Mouse (Mus musculus) intestine, postnatal 0 days (tissue): ENCODE measurements around the gene Mcpt9. TPM values are rescaled to one million over a fixed set of nuclear protein-coding genes. Genes with fewer than 3 reads are reported as not detected.
"Not testable (repeated sequence)": the region's sequence is repeated elsewhere in the genome, so short reads cannot be mapped to it uniquely, and the experiment has no call there.

Experiments used
- ATAC-seq: fragments of 200-750 bp; cut with Nextera tagmentation; 2 replicates; pipeline ENCODE4 v1.8.0; 2017; ENCODE audit warnings: mild to moderate bottlenecking, moderate TSS enrichment, moderate library complexity
- H3K27ac ChIP-seq: fragments of 300-500 bp; sonication (generic); 2 replicates; pipeline ENCODE4 v1.5.1; 2014; ENCODE audit warnings: mild to moderate bottlenecking, low read depth, low read length, moderate library complexity
- H3K27me3 ChIP-seq: fragments of 300-500 bp; sonication (generic); replicated peaks from 2 replicates; pipeline ENCODE4 v1.6.1; 2014; ENCODE audit warnings: low read length, mixed read lengths; ENCODE audit not compliant: control insufficient read depth, insufficient read depth
- H3K36me3 ChIP-seq: fragments of 300-500 bp; sonication (generic); 2 replicates; pipeline ENCODE4 v1.6.1; 2014; ENCODE audit warnings: mild to moderate bottlenecking, moderate library complexity; ENCODE audit not compliant: control insufficient read depth, insufficient read depth
- H3K4me1 ChIP-seq: fragments of 300-500 bp; sonication (generic); replicated peaks from 2 replicates; pipeline ENCODE4 v1.6.1; 2014; ENCODE audit warnings: antibody characterized with exemption, low read length, mixed read lengths; ENCODE audit not compliant: control insufficient read depth, insufficient read depth
- H3K4me2 ChIP-seq: fragments of 300-500 bp; sonication (generic); replicated peaks from 2 replicates; pipeline ENCODE4 v1.6.1; 2014; ENCODE audit warnings: low read depth, mild to moderate bottlenecking, moderate library complexity
- H3K4me3 ChIP-seq: fragments of 300-500 bp; sonication (generic); 2 replicates; pipeline ENCODE4 v1.5.1; 2014; ENCODE audit warnings: low read depth, low read length
- H3K9ac ChIP-seq: fragments of 300-500 bp; sonication (generic); 2 replicates; pipeline ENCODE4 v1.6.1; 2014; ENCODE audit warnings: mild to moderate bottlenecking, low read depth, low read length
- H3K9me3 ChIP-seq: fragments of 300-500 bp; sonication (generic); 2 replicates; pipeline ENCODE4 v1.6.1; 2016; ENCODE audit warnings: mixed run types; ENCODE audit not compliant: control insufficient read depth
- CTCF ChIP-seq: sonication (generic); IDR thresholded peaks from 2 replicates; pipeline ENCODE4 v1.5.1; 2016; ENCODE audit warnings: low read depth, mild to moderate bottlenecking, control low read depth, antibody characterized with exemption, moderate library complexity
- WGBS: fragments of 180-500 bp; shearing (Covaris S2); extraction: QIAGEN DNeasy Blood & Tissue Kit; methylation state at CpG from one replicate; pipeline ENCODE4 v1.1.7; 2014; 5-methylcytosine and 5-hydroxymethylcytosine counted together
- polyA plus RNA-seq: library from polyadenylated mRNA; unstranded; fragments of >200 nt; fragmentation: Nextera tagmentation; extraction: Ambion mirVana; gene quantifications from 2 replicates; pipeline ENCODE4 v1.2.1, GENCODE M21; 2015

Mcpt9 gene
- not detected in 2 replicates for polyA plus RNA-seq

DNA sequence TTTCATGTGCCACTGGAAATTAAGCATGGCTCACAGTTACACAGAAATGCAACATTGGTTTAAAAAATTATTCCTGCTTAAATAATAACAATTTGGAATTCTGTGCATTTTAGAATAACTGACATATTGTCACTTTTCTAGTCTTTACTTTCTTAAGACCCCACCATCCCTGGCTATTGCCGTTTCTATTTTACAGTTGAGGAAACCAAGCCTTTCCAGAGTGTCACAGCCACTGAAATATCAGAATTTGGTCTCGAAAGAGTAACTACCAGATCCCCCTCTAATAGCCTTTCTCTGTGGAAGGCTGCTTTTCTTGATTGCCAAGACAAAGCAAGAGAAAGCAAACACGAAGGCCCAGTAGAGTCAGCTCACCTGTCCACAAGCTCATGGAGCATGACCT, at the start of gene Mcpt9:
Gene Mcpt9, minus strand, starts transcription at position 101 of the 400 bp plus-strand sequence.
- H3K27ac ChIP-seq, H3K4me3 ChIP-seq, ATAC-seq, H3K4me1 ChIP-seq, H3K27me3 ChIP-seq, H3K36me3 ChIP-seq, H3K9ac ChIP-seq, H3K9me3 ChIP-seq, H3K4me2 ChIP-seq: not testable (repeated sequence)
- WGBS = 77% methylated on average over 2 of the region's 3 CpGs

GRCm38 (mm10) chr14:56062213-56062612, 31.9 kb upstream of the Mcpt9 start, which contains the start of gene Mcpt4:
Mcpt4 (minus strand) TSS chr14:56062313.
- H3K9ac ChIP-seq, H3K27ac ChIP-seq, H3K9me3 ChIP-seq, H3K27me3 ChIP-seq, H3K4me3 ChIP-seq, H3K4me2 ChIP-seq, H3K36me3 ChIP-seq, ATAC-seq, H3K4me1 ChIP-seq: not testable (repeated sequence)
- 63% methylated on average over 3 of the region's 3 CpGs for WGBS

DNA sequence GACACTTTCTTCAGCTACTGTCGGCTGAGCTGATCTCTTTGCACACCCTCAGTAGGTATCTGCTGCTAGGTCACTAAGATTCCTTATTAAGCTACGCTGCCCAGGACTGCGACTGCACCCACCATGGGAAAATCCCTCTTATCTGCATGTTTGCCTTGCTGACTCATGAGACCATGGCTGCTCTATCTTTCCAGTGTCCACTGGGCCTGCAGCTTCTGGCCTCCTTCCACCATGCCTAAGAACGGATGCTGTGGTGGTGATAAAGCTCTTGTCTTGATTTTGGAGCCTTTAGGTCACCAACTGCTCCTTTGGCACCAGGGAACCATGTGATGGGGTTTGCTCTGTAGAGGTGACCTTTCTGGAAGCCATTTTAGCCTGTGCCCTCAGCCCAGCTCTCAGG, 27.4 kb upstream of the Mcpt9 start:
- no peak overlapping the region for H3K4me2 ChIP-seq
- H3K36me3 ChIP-seq = no peaks in the 10 kb centered on the region
- 42% methylated on average over 4 of the region's 4 CpGs for WGBS
- no peaks in the 10 kb centered on the region for H3K27me3 ChIP-seq
- no peak for ATAC-seq
- H3K9me3 ChIP-seq = no peaks in the 10 kb centered on the region
- H3K4me1 ChIP-seq = no peaks in the 10 kb centered on the region
- no peak overlapping the region for H3K4me3 ChIP-seq
- no peak overlapping the region for H3K9ac ChIP-seq
- TF ChIP-seq CTCF = no peak
- no peak overlapping the region for H3K27ac ChIP-seq

- Histone ChIP-seq H3K4me1 (no peaks in the 10 kb centered on the region), H3K4me3 (no peak overlapping the region), H3K27me3 (peaks cover 8% of the 10 kb centered on the region; the same call in 1 of the 2 replicates), H3K9me3 (no peaks in the 10 kb centered on the region), H3K9ac (no peak overlapping the region), H3K4me2 (no peak overlapping the region), H3K36me3 (no peaks in the 10 kb centered on the region), H3K27ac (no peak overlapping the region)
- TF ChIP-seq CTCF = no peak
- ATAC-seq = no peak
- 73% methylated on average over 3 of the region's 3 CpGs for WGBS
These were observed 25.1 kb upstream of the Mcpt9 start for GRCm38 (mm10) chr14:56055408-56055807.

GRCm38 (mm10) chr14:56041792-56042191, 11.5 kb upstream of the Mcpt9 start, which contains the start of gene Mcpt2:
Mcpt2 (plus strand) TSS chr14:56042041.
- H3K36me3 ChIP-seq, H3K9ac ChIP-seq, ATAC-seq, H3K4me1 ChIP-seq, H3K27me3 ChIP-seq, H3K4me2 ChIP-seq, H3K27ac ChIP-seq, H3K9me3 ChIP-seq, H3K4me3 ChIP-seq: not testable (repeated sequence)
- WGBS = 55% methylated on average over 1 of the region's 1 CpGs

- no peak for TF ChIP-seq CTCF
- Histone ChIP-seq H3K36me3 (no peaks in the 10 kb centered on the region), H3K4me1 (no peaks in the 10 kb centered on the region), H3K9ac (no peak overlapping the region), H3K27ac (no peak overlapping the region), H3K9me3 (no peaks in the 10 kb centered on the region), H3K27me3 (no peaks in the 10 kb centered on the region), H3K4me3 (no peak overlapping the region), H3K4me2 (no peak overlapping the region)
- 35% methylated on average over 2 of the region's 2 CpGs for WGBS
- no peak for ATAC-seq
These were observed 4.1 kb upstream of the Mcpt9 start for GRCm38 (mm10) chr14:56034433-56034832.

DNA sequence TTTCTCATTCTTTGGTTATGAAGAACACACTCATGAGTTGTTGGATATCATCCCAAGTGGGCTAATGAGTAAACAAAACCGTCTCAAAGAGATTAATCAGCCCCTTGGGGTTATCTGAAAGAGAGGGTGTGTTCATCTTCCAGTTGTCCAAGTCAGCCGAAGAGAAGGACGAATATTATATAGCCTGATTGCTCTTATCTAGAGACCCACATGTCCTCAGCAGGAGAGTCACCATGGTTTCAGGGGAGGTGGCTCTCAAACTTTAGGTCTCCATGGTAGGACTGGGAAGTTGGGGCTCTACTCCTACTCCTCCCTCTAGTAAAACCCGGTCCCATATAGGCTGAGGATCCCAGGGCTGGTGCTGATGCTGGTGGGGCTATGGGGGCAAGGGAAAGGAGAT, 9.0 kb downstream of the Mcpt9 start:
- H3K9ac ChIP-seq, H3K27me3 ChIP-seq, H3K4me2 ChIP-seq, H3K4me1 ChIP-seq, H3K27ac ChIP-seq, H3K4me3 ChIP-seq, ATAC-seq, H3K9me3 ChIP-seq, H3K36me3 ChIP-seq: not testable (repeated sequence)
- WGBS = 43% methylated on average over 3 of the region's 4 CpGs
